Mouse (Mus musculus) kidney, adult 2 months (tissue): ENCODE results near the gene Odc1. TPM values are rescaled to one million over a fixed set of nuclear protein-coding genes. Genes with fewer than 3 reads are reported as not detected.
A peak's percentile ranks its signal among the peaks of the same experiment; 100 is the strongest.

Experiments used
- DNase-seq: peaks from one replicate; pipeline ENCODE4 v3.0.0; 2021
- H3K27ac ChIP-seq: fragments of 200-500 bp; 2 replicates; pipeline ENCODE4 v1.5.1; 2012; ENCODE audit warnings: low read depth, low read length, control low read depth, inconsistent platforms; ENCODE audit not compliant: insufficient read depth
- H3K27me3 ChIP-seq: fragments of 200-500 bp; replicated peaks from 2 replicates; pipeline ENCODE4 v1.6.1; 2012; ENCODE audit warnings: mild to moderate bottlenecking, moderate library complexity, low read length, inconsistent platforms; ENCODE audit not compliant: control insufficient read depth, insufficient read depth
- H3K36me3 ChIP-seq: fragments of 200-500 bp; 2 replicates; pipeline ENCODE4 v1.6.1; 2012; ENCODE audit warnings: mild to moderate bottlenecking, moderate library complexity, low read length, inconsistent platforms; ENCODE audit not compliant: control insufficient read depth, insufficient read depth
- H3K4me1 ChIP-seq: fragments of 200-500 bp; 2 replicates; pipeline ENCODE4 v1.6.1; 2011; ENCODE audit warnings: low read length; ENCODE audit not compliant: control insufficient read depth, insufficient read depth
- H3K4me3 ChIP-seq: fragments of 200-500 bp; 2 replicates; pipeline ENCODE4 v1.5.1; 2011; ENCODE audit warnings: mild to moderate bottlenecking, low read depth, low read length, control low read depth; ENCODE audit not compliant: insufficient read depth
- CTCF ChIP-seq: fragments of 200-500 bp; conservative IDR thresholded peaks from 2 replicates; pipeline ENCODE4 v1.5.1; 2011; ENCODE audit warnings: low read depth, mild to moderate bottlenecking, control low read depth, low read length, moderate library complexity, mixed read lengths; ENCODE audit not compliant: insufficient read depth, insufficient read length
- POLR2A ChIP-seq: fragments of 200-500 bp; IDR thresholded peaks from one replicate; pipeline ENCODE4 v1.6.1; 2011; ENCODE audit warnings: low read depth, low read length, control low read depth
- WGBS: fragments of 180-500 bp; shearing (Covaris S2); methylation state at CpG from one replicate; pipeline ENCODE4 v1.1.7; 2018; 5-methylcytosine and 5-hydroxymethylcytosine counted together
- polyA plus RNA-seq: library from polyadenylated mRNA; depleted of rRNA; stranded (reverse); fragments of >200 nt; gene quantifications from 2 replicates; pipeline ENCODE4 v1.2.3, GENCODE M21; 2012

Odc1 gene
- polyA plus RNA-seq, 1 experiment: 427 TPM

DNA sequence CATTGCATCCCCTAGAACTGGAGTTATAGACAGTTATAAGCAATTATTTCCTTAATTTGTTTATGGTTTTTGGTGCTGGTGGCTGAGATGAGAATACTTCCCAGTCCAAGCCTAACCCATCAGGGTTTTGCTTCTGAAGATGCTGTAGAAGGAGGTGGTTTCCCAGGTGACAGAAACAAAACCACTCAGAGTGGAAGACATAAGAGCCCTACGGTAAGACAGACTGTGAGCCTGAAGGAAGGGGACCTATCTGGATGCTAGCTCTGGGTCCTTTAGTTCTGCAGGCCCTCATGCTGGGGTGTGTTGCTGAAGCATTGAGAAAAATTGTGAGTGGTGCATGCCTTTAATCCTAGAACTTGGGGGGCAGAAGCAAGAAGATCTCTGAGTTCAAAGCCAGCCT, 35.3 kb upstream of the Odc1 start:
- WGBS: 88% methylated on average over 1 of the region's 1 CpGs

DNA sequence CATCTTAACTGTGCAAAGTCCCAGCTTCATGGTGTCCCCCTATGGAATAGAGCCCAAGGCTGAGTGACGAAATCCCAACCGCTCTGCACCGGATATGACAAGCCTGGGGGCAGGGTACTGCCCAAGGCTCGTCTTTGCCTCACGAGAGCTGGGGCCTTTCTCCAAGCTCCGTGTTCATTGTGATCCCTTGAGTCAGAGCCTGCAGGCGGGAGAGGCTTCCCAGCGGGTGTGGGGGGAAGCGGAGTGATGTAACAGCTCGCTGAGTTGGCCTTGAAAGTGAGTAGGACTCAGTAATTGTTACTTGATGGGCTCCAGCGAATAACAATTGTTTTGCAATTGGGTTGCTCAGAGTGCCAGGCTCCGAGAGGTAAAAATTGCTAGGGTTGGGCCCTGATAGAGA, 34.4 kb upstream of the Odc1 start:
- H3K4me3 ChIP-seq: no peak overlapping the region
- 58% methylated on average over 12 of the region's 12 CpGs for WGBS
- no peak for TF ChIP-seq POLR2A
- TF ChIP-seq CTCF: no peak
- no peaks in the 10 kb centered on the region for H3K27me3 ChIP-seq
- peaks cover 7% of the 10 kb centered on the region; the same call in 1 of the 2 replicates for H3K4me1 ChIP-seq
- H3K36me3 ChIP-seq: no peaks in the 10 kb centered on the region
- no peak overlapping the region for H3K27ac ChIP-seq
- no peak for DNase-seq

More for the DNA sequence above, 35.3 kb upstream of the Odc1 start:
- DNase-seq: no peak
- H3K27me3 ChIP-seq: no peaks in the 10 kb centered on the region
- no peak overlapping the region for H3K4me3 ChIP-seq
- peaks cover 7% of the 10 kb centered on the region; the same call in 1 of the 2 replicates for H3K4me1 ChIP-seq
- H3K27ac ChIP-seq: no peak overlapping the region
- TF ChIP-seq CTCF: no peak
- no peaks in the 10 kb centered on the region for H3K36me3 ChIP-seq

DNA sequence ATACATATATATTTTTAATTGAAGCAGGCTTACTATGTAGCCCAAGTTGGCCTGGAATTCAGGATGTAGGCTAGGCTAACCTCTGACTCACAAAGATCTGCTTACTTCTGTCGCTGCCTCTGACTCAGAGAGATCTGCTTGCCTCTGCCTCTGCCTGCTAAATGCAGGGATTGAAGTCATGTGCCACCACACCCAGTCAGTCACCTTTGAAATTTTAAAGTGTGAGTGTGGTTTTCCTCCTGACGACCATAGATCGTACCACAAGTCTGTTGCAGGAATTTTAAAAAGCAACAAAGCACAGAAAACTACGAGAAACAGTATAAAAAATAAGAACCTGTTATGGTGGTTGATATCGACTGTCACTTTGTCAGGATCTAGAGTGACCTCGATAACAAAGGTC, 33.6 kb upstream of the Odc1 start:
- no peak overlapping the region for H3K4me3 ChIP-seq
- no peak overlapping the region for H3K27ac ChIP-seq
- H3K4me1 ChIP-seq: peaks cover 4% of the 10 kb centered on the region; the same call in 1 of the 2 replicates
- H3K36me3 ChIP-seq: no peaks in the 10 kb centered on the region
- DNase-seq: no peak
- H3K27me3 ChIP-seq: no peaks in the 10 kb centered on the region
- TF ChIP-seq POLR2A (no peak), CTCF (no peak)
- WGBS: 90% methylated on average over 6 of the region's 6 CpGs

DNA sequence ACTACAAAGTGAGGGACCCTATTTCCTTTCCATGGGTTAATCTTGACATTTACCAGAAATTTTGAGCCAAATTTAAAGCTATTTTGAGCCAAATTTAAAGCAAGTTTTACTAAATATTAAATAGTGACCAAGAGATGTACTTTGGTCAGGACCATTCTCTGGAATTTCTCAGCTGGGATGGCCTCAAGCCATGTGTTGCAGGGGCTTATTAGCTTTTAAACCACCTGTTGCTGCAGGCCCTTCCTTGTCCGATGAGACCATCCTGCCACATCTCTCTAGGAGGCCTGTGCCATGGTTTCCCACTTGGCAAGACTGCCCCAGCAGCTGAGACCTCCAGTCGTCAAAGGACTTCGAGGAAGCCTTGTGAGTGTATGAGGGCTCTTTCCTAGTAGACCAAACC, 15.4 kb upstream of the Odc1 start:
- WGBS: 71% methylated on average over 3 of the region's 3 CpGs
- Histone ChIP-seq H3K4me1 (peaks cover 12% of the 10 kb centered on the region; the same call in 1 of the 2 replicates), H3K27ac (no peak overlapping the region), H3K36me3 (no peaks in the 10 kb centered on the region), H3K27me3 (no peaks in the 10 kb centered on the region), H3K4me3 (no peak overlapping the region)
- TF ChIP-seq POLR2A (no peak), CTCF (no peak)
- DNase-seq: peak; percentile 56

DNA sequence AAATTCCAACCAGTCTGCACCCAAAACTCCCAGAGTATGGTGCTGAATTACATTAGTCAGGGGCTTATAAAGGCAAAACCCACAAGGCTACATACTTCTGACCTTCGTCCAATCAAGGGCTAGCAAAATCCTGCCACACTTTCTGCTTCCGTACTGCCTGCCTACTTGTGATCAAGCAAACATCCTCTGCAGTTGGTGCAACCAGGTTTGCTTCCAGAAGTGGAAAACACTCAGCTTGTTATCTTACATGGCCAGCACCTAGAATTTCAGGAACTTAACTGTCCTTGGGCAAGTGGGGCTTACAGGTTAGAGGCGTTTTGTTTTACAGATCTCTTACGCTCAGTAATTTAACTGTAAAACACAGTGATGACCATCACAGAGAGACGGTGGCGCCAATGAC, 14.9 kb upstream of the Odc1 start:
- no peak overlapping the region for H3K4me3 ChIP-seq
- no peak for DNase-seq
- WGBS: 87% methylated on average over 6 of the region's 6 CpGs
- H3K27me3 ChIP-seq: no peaks in the 10 kb centered on the region
- H3K27ac ChIP-seq: no peak overlapping the region
- H3K4me1 ChIP-seq: peaks cover 12% of the 10 kb centered on the region; the same call in 1 of the 2 replicates
- H3K36me3 ChIP-seq: no peaks in the 10 kb centered on the region
- TF ChIP-seq CTCF (no peak), POLR2A (no peak)

DNA sequence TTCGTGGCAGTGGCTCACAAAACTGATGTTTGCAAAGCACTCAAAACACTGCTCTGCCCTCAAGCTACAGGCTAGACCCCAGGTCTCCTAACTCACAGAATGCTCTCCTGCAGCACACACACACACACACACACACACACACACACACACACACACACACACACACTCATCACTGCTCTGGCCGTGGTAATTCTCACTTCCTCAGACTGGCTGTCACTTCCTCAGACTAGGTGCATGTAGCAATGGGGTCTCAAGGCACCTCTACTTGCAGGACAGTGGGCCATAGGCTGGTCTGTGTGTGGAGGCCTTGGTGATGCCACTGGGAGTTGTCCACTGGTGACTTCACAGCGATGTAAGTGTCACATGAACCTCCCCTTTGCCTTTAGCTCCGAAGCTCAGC, 13.8 kb upstream of the Odc1 start:
- H3K4me3 ChIP-seq: no peak overlapping the region
- 63% methylated on average over 4 of the region's 4 CpGs for WGBS
- DNase-seq: no peak
- no peaks in the 10 kb centered on the region for H3K27me3 ChIP-seq
- no peaks in the 10 kb centered on the region for H3K36me3 ChIP-seq
- H3K27ac ChIP-seq: no peak overlapping the region
- peaks cover 12% of the 10 kb centered on the region; the same call in 1 of the 2 replicates for H3K4me1 ChIP-seq
- TF ChIP-seq CTCF (no peak), POLR2A (no peak)

DNA sequence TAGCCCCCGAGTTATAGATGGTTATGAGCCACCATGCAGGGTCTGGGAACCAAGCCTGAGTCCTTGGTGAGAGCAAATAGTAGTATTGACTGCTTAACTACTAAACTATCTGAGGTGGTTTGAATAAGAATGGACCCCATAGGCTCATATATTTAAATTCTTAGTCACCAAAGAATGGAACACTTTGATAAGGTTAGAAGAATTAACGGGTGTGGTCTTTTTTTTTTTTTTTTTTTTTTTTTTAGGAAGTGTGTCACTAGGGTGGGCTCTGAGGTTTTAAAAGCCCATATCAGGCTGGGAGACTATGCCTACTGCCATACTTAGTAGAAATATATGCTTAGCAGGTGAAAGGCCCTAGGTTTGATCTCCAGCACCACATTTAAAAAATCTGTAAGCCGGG, 8.4 kb upstream of the Odc1 start:
- TF ChIP-seq POLR2A (no peak), CTCF (no peak)
- no peaks in the 10 kb centered on the region for H3K36me3 ChIP-seq
- no peaks in the 10 kb centered on the region for H3K4me1 ChIP-seq
- H3K4me3 ChIP-seq: no peak overlapping the region
- 98% methylated on average over 3 of the region's 3 CpGs for WGBS
- no peak overlapping the region for H3K27ac ChIP-seq
- no peak for DNase-seq
- H3K27me3 ChIP-seq: no peaks in the 10 kb centered on the region

DNA sequence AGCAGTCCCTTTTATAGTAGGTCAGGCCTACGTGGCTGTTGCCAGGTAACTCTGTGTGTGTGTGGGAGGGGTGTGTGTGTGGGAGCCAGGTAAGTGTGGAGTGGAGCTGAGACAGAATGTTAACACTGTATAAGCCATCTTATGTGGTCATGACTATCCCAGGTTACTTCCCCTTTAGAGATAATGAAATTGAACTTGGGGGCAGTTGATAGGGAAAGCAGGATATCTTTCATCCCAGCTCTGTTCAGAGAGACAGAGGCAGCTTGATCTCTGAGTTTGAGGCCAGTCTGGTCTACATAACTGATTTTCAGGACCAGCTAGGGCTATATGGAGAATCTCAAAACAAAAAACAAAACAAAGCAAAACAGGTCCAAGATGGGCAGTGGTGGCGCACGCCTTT, 7.4 kb upstream of the Odc1 start:
- TF ChIP-seq POLR2A (no peak), CTCF (no peak)
- WGBS: 86% methylated on average over 3 of the region's 3 CpGs
- Histone ChIP-seq H3K4me1 (no peaks in the 10 kb centered on the region), H3K36me3 (no peaks in the 10 kb centered on the region), H3K27me3 (no peaks in the 10 kb centered on the region), H3K27ac (no peak overlapping the region), H3K4me3 (no peak overlapping the region)
- no peak for DNase-seq
